Mouse (Mus musculus): ENCODE data around the gene Add3. TPM values are rescaled to one million over a fixed set of nuclear protein-coding genes. Genes with fewer than 3 reads are reported as not detected.
"Not testable (repeated sequence)": the region's sequence is repeated elsewhere in the genome, so short reads cannot be mapped to it uniquely, and the experiment has no call there.

Gene Add3
- total RNA-seq, 4 experiments from 2014 or later: 35.7 to 51.4 (median 39.9) TPM

DNA sequence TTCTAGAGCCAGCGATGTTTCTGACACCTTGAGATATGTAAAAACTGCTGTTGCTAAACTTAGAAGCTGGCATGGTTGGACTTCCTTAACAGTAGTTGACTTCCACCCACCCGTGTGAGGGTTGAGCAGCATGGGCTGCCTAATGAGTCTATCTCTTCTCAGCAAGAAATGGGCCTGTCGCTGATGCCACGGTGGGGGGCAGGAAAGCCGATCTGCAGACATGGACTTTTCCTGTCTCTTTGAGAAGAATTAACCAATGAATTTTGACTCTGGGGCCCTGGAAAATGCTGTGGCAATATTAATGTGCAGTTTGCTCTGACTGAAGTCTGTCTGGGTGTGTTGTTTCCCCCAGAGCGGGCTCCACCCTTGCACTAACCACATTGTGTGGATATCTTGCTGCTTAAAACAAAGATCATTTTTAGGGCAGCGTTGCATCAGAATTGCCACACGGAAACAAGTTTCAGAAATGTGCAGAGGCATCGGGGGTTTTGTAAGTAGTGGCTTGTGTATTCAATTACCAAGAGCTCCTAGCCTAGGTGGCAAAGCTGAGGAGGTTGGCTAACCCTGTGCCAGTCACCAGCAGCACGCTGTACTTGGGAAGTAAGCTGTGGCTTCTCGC is 53.8 kb downstream of the Add3 start:
- DNase-seq (ENCODE audit: low spot score): peak; percentile 66

DNA sequence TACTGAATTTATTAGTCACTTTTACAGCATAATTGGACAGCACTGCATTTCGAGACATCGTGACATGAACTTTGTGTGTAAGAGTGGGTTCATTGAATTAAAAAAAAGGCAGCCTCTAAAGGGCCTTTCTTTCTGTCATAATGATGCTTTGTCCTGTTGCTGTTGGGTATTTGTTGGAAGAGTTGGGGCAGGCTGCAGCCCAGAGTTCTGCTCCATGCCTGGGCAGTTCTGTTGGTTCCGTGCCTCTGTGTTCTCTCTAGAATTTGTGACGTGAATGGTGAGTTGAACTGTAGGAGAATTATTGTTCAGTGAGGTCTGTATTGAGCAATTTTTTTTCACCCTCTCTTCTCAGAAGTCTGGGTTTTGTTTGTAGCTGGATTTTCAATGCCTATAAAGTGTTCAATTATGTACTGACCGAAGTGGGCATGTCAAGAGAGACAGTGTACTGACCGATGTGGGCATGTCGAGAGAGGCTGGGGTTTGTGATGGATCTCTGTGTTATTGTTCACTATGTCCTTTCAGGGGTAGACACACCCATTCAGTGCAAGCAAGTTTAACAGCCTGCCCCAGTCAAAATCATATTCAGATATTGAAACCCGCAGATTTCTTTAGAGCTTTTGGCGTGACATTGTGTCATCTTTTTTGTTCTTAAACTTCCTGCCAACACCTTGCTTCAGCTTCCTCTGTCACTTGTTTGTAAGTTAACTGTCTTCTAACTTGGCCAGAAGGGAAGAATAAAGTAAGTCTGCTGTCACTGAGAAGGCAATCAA is 54.7 kb downstream of the Add3 start:
- DNase-seq (ENCODE audit: low spot score): no peak

DNA sequence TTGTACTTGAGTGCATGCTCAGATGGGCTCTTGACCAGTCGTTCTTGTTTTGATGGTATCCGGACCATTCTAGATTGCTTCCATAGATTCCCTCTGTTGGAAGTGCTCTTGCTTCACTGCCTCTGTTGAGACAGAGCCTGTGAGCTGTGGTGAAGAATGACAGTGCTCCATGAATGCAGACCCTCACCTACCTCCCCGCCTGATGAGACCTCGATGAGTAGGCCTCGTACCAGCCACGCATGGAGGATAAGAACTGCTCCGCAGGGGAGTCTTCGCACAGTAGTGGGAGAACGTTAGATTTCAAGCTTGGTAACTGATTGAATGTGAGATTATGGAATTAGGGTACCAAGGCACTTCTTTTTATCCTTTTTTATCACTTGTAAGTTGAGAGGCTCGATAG is 56.7 kb downstream of the Add3 start:
- no peak for DNase-seq (ENCODE audit: low spot score)

DNA sequence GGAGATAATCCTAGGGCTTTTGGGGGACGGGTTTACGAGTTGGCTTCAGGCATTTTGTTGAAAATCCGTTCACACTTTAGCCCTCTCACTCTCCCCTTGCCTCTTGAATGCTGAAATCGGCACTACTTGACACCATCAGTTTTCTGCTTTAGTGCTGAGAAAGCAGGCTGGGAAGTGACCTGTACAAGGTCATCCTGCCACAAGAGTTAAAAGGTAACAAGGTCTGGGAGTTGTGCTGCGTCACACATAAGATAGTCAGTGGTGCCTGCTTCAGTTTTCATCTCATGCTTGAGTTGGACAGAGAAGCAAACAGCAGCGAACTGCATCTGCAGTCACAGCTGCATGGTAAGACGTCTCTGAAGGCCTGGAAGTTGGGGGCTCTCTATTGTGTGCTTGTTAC is 57.5 kb downstream of the Add3 start:
- DNase-seq (ENCODE audit: low spot score): no peak

DNA sequence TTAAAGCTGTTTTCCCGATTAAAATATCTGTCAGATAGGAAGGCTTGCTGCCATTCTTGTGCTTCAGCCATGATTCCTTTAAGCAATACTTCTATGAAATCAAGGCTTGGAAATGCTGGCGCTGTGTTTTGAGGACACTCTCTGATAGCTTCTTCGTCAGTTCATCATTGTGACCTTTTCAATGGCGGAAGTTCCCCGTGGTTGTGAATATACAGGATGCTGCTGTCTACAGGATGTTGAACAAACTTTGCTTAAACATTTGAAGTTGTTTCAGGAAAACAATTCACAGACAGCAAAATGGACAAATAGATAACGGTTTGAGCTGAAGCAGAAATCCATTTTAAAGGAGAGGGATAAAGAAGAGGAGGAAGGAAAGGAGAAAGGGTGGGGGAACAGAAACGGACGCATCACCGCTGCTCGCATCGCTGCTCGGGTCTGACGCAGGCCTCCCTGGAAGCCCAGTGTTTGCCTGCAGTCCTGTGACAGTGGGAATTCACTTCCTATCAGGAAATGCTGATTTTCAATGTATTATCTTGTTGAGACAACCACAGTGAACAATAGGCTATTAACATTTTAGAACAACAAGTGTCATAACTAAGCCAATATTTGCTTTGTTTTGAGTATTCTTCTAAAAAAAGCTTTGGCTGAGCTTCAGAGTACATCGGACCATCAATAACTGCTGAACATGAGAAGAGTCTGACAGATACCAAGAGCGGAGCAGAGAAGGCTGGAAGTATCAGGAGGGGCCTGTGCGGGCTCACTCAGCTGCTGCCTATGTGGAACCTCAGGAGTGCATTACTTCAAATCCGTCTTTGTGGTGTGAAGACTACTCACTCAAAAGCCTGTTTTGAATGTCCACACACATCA is 58.7 kb downstream of the Add3 start:
- no peak for DNase-seq (ENCODE audit: low spot score)

DNA sequence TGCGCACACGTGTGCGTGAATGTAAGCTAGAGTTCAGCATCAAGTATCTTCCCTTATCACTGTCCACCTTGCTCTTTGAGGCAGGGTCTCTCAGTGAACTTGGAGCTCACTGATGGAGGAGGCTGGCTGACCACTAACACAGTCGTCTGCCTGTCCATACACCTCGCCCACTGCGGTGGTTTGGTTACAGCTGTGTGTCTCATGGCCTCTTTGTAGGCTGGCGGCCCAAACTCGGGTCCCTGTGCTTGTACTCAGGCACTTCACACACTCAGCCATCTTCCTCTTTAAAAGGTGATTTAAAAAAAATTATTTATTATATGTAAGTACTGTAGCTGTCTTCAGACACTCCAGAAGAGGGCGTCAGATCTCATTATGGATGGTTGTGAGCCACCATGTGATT is 59.5 kb downstream of the Add3 start:
- no peak for DNase-seq (ENCODE audit: low spot score)

DNA sequence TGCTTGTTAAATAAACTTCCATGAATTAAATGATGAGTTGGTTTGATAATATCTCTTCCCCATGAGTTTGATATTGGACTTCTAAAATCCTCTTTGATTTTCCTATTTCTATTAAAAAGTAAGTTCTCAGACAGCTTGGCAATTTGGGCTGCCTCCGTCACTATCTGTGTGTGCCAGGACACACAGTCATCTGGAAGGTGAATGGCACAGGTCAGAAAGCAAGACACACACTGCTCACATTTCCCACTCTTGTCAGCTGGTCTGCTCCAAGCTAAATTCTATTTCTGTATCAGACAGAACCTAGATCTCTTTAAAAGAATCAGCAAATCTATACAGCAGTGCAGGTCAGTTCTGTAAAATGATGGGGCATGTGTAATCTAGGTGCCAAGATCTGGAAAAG is 61.9 kb downstream of the Add3 start:
- no peak for DNase-seq (ENCODE audit: low spot score)

DNA sequence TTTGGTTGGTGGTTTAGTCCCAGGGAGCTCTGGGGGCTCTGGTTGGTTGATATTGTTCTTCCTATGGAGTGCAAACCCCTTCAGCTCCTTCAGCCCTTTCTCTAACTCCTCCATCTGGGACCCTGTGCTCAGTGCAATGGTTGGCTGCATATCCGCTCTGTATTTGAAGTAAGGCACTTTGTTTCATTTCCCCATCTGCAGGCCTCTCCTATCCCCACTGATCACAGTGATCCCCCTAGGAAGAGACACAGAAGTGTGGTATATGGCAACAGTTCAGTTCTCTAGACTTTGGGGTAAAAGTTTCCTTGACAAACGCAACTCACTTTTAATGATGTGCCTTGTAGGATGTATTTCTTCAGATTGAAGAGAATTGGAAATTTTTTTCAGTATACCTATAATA is 66.7 kb downstream of the Add3 start:
- DNase-seq (ENCODE audit: low spot score): no peak

DNA sequence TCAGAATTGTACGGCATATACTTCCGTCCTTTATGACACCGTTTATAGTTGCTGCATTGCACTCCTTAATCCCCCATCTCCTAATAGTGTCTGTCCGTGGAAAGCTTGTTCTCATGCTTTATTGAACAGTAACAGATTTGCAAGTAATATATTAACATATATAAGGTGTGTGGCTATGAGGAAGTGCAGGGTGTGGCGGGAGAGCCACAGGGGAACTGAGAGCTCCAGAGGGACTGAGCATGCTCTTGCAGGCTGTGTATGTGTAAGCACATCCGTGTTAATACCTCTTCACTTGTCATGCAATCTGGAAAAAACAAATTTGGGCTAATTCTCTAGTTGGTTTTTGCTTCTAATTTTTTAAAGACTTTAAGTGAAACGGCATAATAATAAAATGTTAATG is 68.6 kb downstream of the Add3 start:
- no peak for DNase-seq (ENCODE audit: low spot score)

DNA sequence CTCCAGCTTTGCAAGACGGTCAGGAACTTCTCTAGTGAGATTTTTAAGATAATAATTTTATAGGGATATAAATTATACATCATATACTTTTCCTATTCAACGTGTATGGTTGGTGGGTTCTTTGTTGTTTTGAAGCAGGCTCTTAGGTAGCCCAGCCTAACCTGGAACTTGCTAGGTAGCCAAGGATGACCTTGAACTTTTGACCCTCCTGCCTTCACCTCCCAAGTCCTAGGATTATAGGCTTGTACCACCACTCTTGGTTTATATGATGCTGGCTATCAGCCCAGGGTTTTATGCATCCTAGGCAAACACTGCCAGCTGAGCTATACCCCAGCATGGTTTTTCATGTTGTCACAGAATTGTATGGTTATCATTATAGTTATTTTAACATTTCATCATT is 70.0 kb downstream of the Add3 start:
- no peak for DNase-seq (ENCODE audit: low spot score)

DNA sequence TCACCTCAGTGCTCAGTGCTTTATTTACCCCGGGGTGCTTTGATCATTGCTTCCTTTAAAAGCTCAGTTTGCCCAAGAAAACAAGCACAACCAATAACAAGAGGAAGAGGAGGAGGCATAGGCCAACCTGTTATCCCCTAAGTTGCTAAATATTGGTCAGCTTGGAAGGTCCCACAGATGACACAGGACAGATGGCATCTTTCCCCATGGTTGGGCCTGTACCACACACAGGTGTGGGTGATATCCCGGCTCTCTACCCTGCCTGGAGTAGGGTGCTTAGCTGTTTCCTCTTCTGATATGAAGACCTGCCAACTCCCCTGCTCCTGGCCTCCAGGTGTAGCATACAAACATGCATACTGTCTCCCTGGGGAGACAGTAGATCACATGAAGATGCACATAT is 75.1 kb downstream of the Add3 start:
- DNase-seq (ENCODE audit: low spot score): no peak

DNA sequence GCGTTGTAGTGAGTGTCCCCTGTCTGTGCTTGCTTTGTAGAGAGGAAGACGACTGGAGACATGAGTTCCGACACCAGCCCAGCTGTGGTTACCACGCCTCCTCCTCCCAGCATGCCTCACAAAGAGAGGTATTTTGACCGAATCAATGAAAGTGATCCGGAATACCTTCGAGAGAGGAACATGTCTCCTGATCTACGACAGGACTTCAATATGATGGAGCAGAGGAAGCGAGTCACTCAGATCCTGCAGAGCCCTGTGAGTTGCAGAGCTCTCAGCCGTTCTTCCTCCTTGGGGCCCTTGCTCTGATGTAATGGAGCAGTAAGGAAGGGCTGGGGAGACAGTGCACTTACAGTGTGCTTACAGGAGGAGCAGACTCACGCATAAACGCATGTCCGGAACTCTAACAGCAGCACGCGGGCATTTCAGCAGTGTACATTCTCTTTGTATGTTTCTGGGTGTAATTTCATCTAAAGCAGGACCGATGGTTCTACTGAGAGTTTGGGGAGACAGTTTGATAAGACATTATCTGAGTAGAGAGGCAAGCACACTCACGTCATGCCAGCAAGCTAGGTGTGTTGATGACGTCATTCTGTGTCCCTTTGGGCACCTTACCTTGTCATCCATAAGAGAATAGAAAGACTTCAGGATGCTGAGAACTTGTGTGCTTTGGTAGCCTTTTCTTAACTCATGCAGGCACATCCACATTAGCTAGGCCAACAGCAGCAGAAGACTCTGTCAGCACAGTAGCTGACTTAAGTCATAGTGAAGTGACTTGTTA is 76.7 kb downstream of the Add3 start:
- no peak for DNase-seq (ENCODE audit: low spot score)

DNA sequence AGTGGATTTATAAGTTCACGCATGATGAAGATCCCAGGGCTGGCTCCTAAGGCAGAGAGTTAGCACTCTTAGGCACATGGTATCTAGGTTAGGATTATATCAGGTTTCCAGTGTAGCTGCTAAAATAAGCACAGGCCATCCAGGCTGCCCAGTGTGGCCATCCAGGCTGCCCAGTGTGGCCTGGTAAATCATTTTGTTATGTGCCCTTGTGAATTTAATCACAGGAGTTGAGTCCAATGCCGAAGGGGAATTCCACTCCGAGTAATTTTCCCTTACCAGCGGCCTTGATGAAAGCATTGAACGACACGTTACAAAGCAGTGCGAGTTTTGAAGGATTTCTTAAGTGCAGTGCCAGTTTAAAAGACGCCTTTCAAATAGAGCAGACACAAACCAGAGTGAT is 77.6 kb downstream of the Add3 start:
- no peak for DNase-seq (ENCODE audit: low spot score)

DNA sequence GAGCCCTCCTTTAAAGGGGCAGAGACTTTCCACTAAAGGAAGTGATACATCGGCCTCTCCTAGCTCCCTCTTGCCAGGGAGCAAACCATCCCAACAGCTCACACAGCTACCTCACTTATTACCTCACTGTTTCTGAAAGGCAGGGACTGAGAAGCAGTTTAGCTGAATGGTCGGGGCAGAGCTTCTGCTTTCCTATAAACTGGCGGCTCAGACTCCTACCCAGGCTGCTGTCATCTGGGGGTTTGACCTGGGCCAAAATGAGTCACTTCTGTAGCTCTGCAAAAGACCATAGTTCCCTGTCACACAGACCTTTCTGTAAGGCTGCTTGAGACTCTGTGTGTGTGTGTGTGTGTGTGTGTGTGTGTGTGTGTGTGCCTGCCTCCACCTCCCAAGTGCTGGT is 79.1 kb downstream of the Add3 start:
- DNase-seq (ENCODE audit: low spot score): no peak

DNA sequence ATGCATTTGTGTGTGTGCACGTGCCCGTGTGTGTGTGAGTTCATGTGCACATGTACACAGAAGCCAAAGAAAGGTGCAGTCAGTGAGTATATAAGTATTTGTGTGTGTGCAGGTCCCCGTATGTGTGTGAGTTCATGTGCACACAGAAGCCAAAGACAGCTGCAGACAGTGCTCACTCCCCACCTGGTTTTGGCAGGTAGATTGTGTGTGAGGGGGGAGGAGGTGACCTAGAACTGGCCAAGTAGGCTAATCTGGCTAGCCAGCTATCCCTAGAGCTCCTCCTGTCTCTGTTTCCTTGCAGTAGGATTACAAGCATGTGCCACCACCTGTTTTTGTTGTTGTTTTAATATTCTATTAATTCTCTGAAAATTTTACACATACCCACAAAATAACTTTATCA is 80.9 kb downstream of the Add3 start:
- no peak for DNase-seq (ENCODE audit: low spot score)

DNA sequence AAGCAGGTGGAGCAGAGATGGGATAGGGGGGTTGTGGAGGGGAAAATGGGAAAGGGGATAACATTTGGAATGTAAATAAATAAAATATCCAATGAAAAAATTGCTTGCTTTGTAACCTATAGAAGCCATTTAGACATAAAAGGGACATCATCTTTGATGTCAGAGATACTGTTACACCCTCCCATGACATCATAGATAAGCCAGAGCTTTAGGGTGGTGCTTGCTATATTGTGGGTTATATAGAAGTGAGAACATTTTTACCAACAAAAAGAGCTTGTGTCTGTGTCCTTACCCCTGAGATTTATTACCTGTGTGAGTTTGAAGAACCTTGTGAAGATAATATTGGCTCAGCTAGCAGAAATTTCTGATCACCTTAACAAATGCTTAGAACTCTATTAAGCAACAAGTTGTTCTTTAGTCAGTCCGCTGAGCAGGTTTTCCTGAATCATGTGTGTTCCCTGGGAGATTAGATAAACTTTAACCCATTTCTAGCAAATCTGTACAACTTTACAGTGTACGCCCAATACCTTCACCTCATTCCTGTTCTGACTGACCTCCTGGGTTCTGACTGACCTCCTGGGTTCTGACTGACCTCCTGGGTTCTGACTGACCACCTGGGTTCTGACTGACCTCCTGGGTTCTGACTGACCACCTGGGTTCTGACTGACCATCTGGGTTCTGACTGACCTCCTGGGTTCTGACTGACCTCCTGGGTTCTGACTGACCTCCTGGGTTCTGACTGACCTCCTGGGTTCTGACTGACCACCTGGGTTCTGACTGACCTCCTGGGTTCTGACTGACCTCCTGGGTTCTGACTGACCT is 85.2 kb downstream of the Add3 start:
- not testable (repeated sequence) for DNase-seq (ENCODE audit: low spot score)

DNA sequence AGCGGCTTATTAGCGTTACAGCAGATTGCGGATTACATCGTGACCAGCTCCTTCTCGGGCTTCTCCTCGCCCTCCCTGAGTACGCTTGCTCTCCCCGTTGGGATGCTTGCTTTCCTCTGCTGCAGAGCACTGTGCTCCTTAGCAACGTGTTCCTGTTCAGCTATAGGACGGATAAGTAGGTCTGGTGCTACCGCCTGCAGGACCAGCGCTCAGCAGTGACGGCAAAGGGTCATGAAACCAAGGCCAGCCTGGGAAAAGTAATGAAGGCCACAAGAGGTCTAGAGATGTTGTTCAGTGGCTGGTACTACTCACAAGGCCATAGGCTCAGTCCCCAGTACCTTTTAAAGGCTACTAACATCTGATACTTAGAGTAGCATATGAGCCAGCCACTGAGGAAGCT is 86.4 kb downstream of the Add3 start:
- no peak for DNase-seq (ENCODE audit: low spot score)

DNA sequence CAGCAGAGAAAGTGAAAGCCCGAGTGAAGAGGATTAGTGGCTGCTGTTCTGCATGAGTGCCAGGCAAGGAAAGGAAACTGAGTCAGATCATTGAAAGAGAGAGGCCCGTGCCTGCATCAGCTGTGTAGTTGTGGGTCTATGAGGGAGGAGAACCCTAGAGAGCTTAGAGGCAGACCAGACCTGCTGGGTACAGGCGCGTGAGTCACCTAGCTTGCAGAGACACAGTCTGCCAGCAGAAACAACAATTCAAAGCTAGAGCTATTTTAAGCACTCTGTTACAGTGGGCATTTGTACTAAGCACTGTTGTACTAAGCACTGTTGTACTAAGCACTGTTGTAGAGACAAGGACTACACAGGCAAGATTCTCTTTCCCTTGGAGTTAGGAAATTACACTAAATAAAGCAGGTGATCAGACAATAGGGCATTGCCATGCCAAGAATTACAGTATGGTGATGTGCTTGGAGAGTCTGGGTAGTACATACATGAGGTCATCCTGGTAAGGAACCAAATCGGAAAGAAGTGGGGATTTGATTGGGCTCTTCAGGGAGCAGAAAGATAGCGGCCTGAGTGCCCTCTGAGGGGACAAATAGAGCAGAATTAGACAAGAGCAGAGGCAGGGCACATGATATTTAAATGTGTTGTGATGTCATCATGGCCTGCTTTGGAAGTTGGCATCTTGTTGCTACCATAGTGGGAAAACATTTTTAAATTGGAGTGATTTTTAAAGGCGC is 88.0 kb downstream of the Add3 start:
- DNase-seq (ENCODE audit: low spot score): no peak

DNA sequence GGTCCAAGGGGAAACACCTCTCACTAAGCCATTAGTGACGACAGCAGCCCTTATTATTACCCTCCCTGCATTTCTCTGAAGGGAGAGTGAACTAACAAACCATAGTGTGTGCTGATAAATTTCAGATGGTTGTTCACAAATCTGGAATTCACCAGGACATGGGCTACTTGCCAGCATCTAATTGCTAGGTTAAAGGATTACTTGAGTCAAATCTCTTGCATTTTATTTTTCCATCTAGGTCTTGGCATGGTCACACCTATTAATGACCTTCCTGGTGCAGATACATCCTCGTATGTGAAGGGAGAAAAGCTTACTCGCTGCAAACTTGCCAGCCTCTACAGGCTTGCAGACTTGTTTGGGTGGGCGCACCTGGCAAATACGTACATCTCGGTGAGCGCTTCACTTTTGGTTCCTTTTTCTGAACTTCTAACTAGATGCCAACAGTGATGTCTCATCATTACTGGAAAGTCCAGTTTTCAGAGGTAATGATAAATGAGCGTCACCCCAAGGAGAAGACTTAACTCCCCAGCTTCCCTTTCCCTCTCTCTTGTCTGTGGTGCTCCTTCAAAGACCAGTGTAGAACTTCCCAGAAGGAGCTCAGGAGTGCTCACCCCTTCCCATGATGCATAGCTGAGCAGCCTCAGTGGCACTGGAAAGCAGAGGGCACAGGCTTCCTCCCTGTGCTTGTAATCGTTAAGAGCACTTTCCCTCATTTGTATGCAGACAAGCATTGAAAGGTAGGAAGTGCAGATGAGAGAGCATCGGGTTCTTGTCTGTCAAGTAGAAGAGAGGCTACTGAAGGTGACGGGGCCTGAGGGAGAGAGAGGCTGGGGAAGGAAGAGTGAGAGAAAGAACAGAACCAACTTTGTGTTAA is 90.9 kb downstream of the Add3 start:
- DNase-seq (ENCODE audit: low spot score): no peak

Measured in heart, adult 8-10 months (tissue).